Mouse (Mus musculus): ENCODE data around the gene Tomm20.

DNA sequence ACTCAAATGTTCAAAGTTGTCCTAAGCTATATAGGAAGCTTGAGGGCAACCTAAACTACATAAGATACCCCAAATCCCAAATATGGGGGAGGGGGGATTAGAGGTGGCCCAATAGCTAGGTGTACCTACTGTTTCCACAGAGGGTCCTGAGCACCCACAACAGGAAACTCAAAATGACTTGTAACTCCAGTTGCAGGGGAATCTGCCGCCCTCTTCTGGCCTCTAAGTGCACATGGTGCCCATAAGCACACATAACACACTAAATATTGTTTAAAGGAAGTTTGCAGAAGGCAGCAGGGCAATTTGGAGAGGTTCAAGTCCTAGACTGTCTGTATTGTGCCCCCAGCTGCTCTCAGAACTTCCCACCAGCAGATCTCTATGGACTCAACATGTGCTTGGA, 18.6 kb downstream of the Tomm20 start:
- peak; percentile 15; the same call in 1 of the 2 replicates for TF ChIP-seq CTCF (IDR thresholded peaks at IDR 0.05; ENCODE audit: extremely low read depth, insufficient read depth, insufficient read length, insufficient replicate concordance)
- no peak for TF ChIP-seq POLR2A (IDR thresholded peaks at IDR 0.05; ENCODE audit: low read depth, low read length)

Data from spleen, adult 2 months (tissue).